Mouse (Mus musculus): ENCODE data around the gene Ppm1f. TPM values are rescaled to one million over a fixed set of nuclear protein-coding genes. Genes with fewer than 3 reads are reported as not detected.

Ppm1f gene
- polyA plus RNA-seq, 1 experiment from 2014 or later, result 18.6 TPM

- 69% methylated on average over 3 of the region's 3 CpGs for WGBS
- Histone ChIP-seq H3K36me3 (ENCODE audit: control insufficient read depth, insufficient read depth, low read length) (no peaks in the 10 kb centered on the region), H3K27ac (replicated peaks in 1 of 2; ENCODE audit: control insufficient read depth in 1 of 2, insufficient read depth in 1 of 2, low read depth in 2 of 2, low read length in 2 of 2) (no peak overlapping the region), H3K27me3 (ENCODE audit: control insufficient read depth, insufficient read depth, low read length) (no peaks in the 10 kb centered on the region), H3K9ac (ENCODE audit: low read length) (no peak overlapping the region), H3K4me2 (ENCODE audit: low read length) (no peak overlapping the region), H3K4me3 (ENCODE audit: control insufficient read depth in 1 of 2, insufficient read depth in 1 of 2, low read depth in 1 of 2, low read length in 2 of 2) (no peak overlapping the region), H3K4me1 (ENCODE audit: control insufficient read depth in 2 of 2, insufficient read depth in 2 of 2, low read length in 2 of 2) (peaks cover 0 to 4% of the 10 kb centered on the region in 2 experiments; a peak in 3 of 4 replicates), H3K9me3 (ENCODE audit: control insufficient read depth, low read length) (no peaks in the 10 kb centered on the region)
- no peak for ATAC-seq (ENCODE audit: insufficient number of reproducible peaks, insufficient read depth, low FRiP score, low read depth)
Observed at GRCm38 (mm10) chr16:16862288-16862687, 34.0 kb upstream of the Ppm1f start.

DNA sequence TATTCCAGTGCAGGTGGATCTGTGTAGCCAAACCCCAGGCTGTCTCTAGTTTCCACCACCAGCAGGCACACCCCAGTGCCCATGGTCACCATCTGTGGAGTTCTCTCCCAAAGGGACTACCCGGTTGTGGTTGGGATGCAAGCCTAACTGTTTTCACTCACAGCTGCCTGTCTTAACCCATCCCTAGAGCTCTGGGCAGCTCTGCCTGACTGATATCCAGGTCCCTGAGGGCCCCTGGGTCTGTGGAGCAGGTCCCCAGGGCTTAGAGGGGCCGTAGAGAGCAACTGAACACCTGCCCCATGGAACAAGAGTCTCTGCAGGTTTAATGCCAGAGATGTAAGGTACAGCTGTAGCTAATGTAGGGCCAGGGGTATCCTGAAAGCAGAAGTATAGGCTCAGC lies 32.3 kb upstream of the Ppm1f start, which contains the start of gene Igll1:
Igll1 (minus strand) TSS at position 8 of the 400 bp plus-strand sequence.
- Histone ChIP-seq H3K4me2 (ENCODE audit: low read length) (no peak within 1 kb of the TSS), H3K4me3 (ENCODE audit: control insufficient read depth in 1 of 2, insufficient read depth in 1 of 2, low read depth in 1 of 2, low read length in 2 of 2) (no peak within 1 kb of the TSS), H3K27me3 (ENCODE audit: control insufficient read depth, insufficient read depth, low read length) (no peaks in the 10 kb centered on the region), H3K4me1 (ENCODE audit: control insufficient read depth in 2 of 2, insufficient read depth in 2 of 2, low read length in 2 of 2) (peaks cover 0 to 4% of the 10 kb centered on the region in 2 experiments; a peak in 3 of 4 replicates), H3K9me3 (ENCODE audit: control insufficient read depth, low read length) (no peaks in the 10 kb centered on the region), H3K9ac (ENCODE audit: low read length) (no peak within 1 kb of the TSS), H3K36me3 (ENCODE audit: control insufficient read depth, insufficient read depth, low read length) (no peaks in the 10 kb centered on the region), H3K27ac (replicated peaks in 1 of 2; ENCODE audit: control insufficient read depth in 1 of 2, insufficient read depth in 1 of 2, low read depth in 2 of 2, low read length in 2 of 2) (no peak within 1 kb of the TSS)
- ATAC-seq (ENCODE audit: insufficient number of reproducible peaks, insufficient read depth, low FRiP score, low read depth), result no peak
- WGBS, result 65% methylated on average over 2 of the region's 2 CpGs

DNA sequence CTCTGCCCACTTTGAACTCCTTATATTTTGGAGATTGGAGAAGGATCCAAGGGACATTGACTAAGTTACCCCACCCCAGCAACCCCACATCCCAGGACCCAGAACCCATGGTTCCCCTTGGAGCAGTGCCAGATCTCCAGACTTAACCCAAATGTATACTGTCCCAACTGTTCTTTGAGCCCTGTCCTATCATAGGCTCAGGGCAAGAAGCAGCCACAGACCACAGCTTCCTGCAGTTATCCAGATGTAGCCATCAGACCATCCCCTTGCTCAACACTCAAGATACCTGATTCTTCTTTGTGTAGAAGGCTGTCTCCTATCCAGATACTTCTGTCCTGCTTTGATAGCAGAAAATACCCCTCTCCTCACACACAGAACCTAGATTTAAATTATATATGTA lies 31.1 kb upstream of the Ppm1f start:
- H3K4me3 ChIP-seq (ENCODE audit: control insufficient read depth in 1 of 2, insufficient read depth in 1 of 2, low read depth in 1 of 2, low read length in 2 of 2), result no peak overlapping the region
- peaks cover 0 to 4% of the 10 kb centered on the region in 2 experiments; a peak in 3 of 4 replicates for H3K4me1 ChIP-seq (ENCODE audit: control insufficient read depth in 2 of 2, insufficient read depth in 2 of 2, low read length in 2 of 2)
- H3K27ac ChIP-seq (replicated peaks in 1 of 2; ENCODE audit: control insufficient read depth in 1 of 2, insufficient read depth in 1 of 2, low read depth in 2 of 2, low read length in 2 of 2), result no peak overlapping the region
- no peak overlapping the region for H3K9ac ChIP-seq (ENCODE audit: low read length)
- H3K9me3 ChIP-seq (ENCODE audit: control insufficient read depth, low read length), result no peaks in the 10 kb centered on the region
- ATAC-seq (ENCODE audit: insufficient number of reproducible peaks, insufficient read depth, low FRiP score, low read depth), result no peak
- no peak overlapping the region for H3K4me2 ChIP-seq (ENCODE audit: low read length)
- H3K36me3 ChIP-seq (ENCODE audit: control insufficient read depth, insufficient read depth, low read length), result no peaks in the 10 kb centered on the region
- H3K27me3 ChIP-seq (ENCODE audit: control insufficient read depth, insufficient read depth, low read length), result no peaks in the 10 kb centered on the region

DNA sequence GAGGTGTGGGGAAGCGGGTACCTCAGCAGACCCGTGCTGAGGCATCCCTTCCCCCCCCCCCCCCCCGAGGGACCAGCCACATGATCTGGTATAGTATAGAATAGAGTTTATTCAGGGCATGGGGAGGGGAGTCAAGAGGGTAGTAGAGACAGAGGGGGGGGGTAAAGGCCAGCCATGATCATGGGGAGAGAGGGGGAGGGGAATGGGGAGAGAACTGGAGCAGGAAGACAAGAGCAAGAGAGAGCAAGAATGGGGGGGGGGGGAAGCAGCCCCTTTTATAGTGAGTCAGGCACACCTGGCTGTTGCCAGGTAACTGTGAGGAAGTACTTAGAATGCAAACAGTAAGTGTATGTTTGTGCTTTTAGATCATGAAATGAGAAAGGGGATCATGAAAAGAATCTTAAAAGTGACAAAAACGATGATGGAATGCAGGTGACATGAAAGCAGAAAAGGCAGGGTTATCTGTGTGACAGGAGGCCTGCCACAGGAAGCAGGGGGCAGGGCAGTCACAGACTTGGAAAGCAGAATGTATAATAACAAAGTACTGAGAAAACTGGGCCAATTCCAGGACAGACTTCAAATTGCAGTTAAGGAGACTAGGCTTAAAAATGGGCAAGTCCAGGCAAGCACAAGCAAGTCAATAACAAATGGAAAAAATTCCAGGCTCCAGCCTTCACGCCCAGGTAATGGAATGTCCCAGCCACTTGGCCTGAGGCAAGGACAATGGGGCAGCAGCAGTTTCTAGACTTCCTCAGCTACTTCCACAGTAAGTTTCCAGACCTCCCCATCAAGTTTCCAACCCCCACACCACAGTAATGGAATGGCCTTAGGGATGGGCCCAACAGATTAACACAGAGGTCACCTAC lies 30.3 kb upstream of the Ppm1f start:
- Histone ChIP-seq H3K9me3 (ENCODE audit: control insufficient read depth, low read length) (no peaks in the 10 kb centered on the region), H3K4me1 (ENCODE audit: control insufficient read depth in 2 of 2, insufficient read depth in 2 of 2, low read length in 2 of 2) (peaks cover 0 to 4% of the 10 kb centered on the region in 2 experiments; a peak in 3 of 4 replicates), H3K9ac (ENCODE audit: low read length) (no peak overlapping the region), H3K4me2 (ENCODE audit: low read length) (no peak overlapping the region), H3K27ac (replicated peaks in 1 of 2; ENCODE audit: control insufficient read depth in 1 of 2, insufficient read depth in 1 of 2, low read depth in 2 of 2, low read length in 2 of 2) (peak overlapping the region; percentile 14 to 41; a peak in 2 of 4 replicates), H3K36me3 (ENCODE audit: control insufficient read depth, insufficient read depth, low read length) (no peaks in the 10 kb centered on the region), H3K4me3 (ENCODE audit: control insufficient read depth in 1 of 2, insufficient read depth in 1 of 2, low read depth in 1 of 2, low read length in 2 of 2) (no peak overlapping the region), H3K27me3 (ENCODE audit: control insufficient read depth, insufficient read depth, low read length) (no peaks in the 10 kb centered on the region)
- no peak for ATAC-seq (ENCODE audit: insufficient number of reproducible peaks, insufficient read depth, low FRiP score, low read depth)
- 45% methylated on average over 4 of the region's 5 CpGs for WGBS

DNA sequence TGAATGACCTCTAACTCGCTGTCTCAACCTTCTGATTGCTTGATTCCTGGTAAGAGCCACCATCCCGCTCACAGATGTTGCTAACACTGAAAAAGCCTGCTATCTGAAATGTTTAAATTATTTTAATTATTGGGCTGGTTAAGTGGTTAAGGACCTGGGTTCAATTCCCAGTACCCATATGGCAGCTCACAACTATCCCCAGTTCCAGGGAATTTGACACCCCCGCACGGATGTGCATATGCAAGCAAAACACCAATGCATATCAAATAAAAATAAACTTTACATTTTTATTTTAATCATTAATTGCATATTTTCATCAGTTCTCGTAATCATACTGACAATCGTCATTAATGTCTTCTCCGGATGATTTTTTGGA lies 26.0 kb upstream of the Ppm1f start:
- Histone ChIP-seq H3K27ac (replicated peaks in 1 of 2; ENCODE audit: control insufficient read depth in 1 of 2, insufficient read depth in 1 of 2, low read depth in 2 of 2, low read length in 2 of 2) (peak overlapping the region; percentile 39 to 96), H3K9ac (ENCODE audit: low read length) (peak overlapping the region; percentile 85), H3K4me1 (ENCODE audit: control insufficient read depth in 2 of 2, insufficient read depth in 2 of 2, low read length in 2 of 2) (peaks cover 0 to 13% of the 10 kb centered on the region in 2 experiments; a peak in 3 of 4 replicates), H3K4me3 (ENCODE audit: control insufficient read depth in 1 of 2, insufficient read depth in 1 of 2, low read depth in 1 of 2, low read length in 2 of 2) (peak overlapping the region; percentile 75 to 100), H3K9me3 (ENCODE audit: control insufficient read depth, low read length) (no peaks in the 10 kb centered on the region), H3K4me2 (ENCODE audit: low read length) (peak overlapping the region; percentile 81), H3K36me3 (ENCODE audit: control insufficient read depth, insufficient read depth, low read length) (peaks cover 7% of the 10 kb centered on the region), H3K27me3 (ENCODE audit: control insufficient read depth, insufficient read depth, low read length) (no peaks in the 10 kb centered on the region)
- ATAC-seq (ENCODE audit: insufficient number of reproducible peaks, insufficient read depth, low FRiP score, low read depth), result no peak
- 40% methylated on average over 7 of the region's 7 CpGs for WGBS

- no peaks in the 10 kb centered on the region for H3K27me3 ChIP-seq (ENCODE audit: control insufficient read depth, insufficient read depth, low read length)
- peak; percentile 95 for ATAC-seq (ENCODE audit: insufficient number of reproducible peaks, insufficient read depth, low FRiP score, low read depth)
- H3K4me2 ChIP-seq (ENCODE audit: low read length), result peak within 1 kb of the TSS; percentile 81
- H3K27ac ChIP-seq (replicated peaks in 1 of 2; ENCODE audit: control insufficient read depth in 1 of 2, insufficient read depth in 1 of 2, low read depth in 2 of 2, low read length in 2 of 2), result peak within 1 kb of the TSS; percentile 96 to 99
- H3K4me3 ChIP-seq (ENCODE audit: control insufficient read depth in 1 of 2, insufficient read depth in 1 of 2, low read depth in 1 of 2, low read length in 2 of 2), result peak within 1 kb of the TSS; percentile 75 to 100
- peak within 1 kb of the TSS; percentile 85 for H3K9ac ChIP-seq (ENCODE audit: low read length)
- H3K4me1 ChIP-seq (ENCODE audit: control insufficient read depth in 2 of 2, insufficient read depth in 2 of 2, low read length in 2 of 2), result peaks cover 0 to 13% of the 10 kb centered on the region in 2 experiments; a peak in 3 of 4 replicates
- under 1% methylated on average over 49 of the region's 49 CpGs for WGBS
- H3K9me3 ChIP-seq (ENCODE audit: control insufficient read depth, low read length), result no peaks in the 10 kb centered on the region
- peaks cover 10% of the 10 kb centered on the region for H3K36me3 ChIP-seq (ENCODE audit: control insufficient read depth, insufficient read depth, low read length)
Observed at GRCm38 (mm10) chr16:16870617-16871331, 25.5 kb upstream of the Ppm1f start, which contains the start of the genes Top3b and Vpreb1. Gene Top3b (plus strand): TSS chr16:16870736. Gene Vpreb1 (minus strand): TSS chr16:16870843.

GRCm38 (mm10) chr16:16879025-16879424 lies 17.2 kb upstream of the Ppm1f start:
- Histone ChIP-seq H3K9ac (ENCODE audit: low read length) (no peak overlapping the region), H3K4me1 (ENCODE audit: control insufficient read depth in 2 of 2, insufficient read depth in 2 of 2, low read length in 2 of 2) (no peaks in the 10 kb centered on the region), H3K27me3 (ENCODE audit: control insufficient read depth, insufficient read depth, low read length) (no peaks in the 10 kb centered on the region), H3K27ac (replicated peaks in 1 of 2; ENCODE audit: control insufficient read depth in 1 of 2, insufficient read depth in 1 of 2, low read depth in 2 of 2, low read length in 2 of 2) (no peak overlapping the region), H3K36me3 (ENCODE audit: control insufficient read depth, insufficient read depth, low read length) (peaks cover 83% of the 10 kb centered on the region), H3K4me3 (ENCODE audit: control insufficient read depth in 1 of 2, insufficient read depth in 1 of 2, low read depth in 1 of 2, low read length in 2 of 2) (no peak overlapping the region), H3K9me3 (ENCODE audit: control insufficient read depth, low read length) (no peaks in the 10 kb centered on the region), H3K4me2 (ENCODE audit: low read length) (no peak overlapping the region)
- WGBS, result 84% methylated on average over 5 of the region's 5 CpGs
- ATAC-seq (ENCODE audit: insufficient number of reproducible peaks, insufficient read depth, low FRiP score, low read depth), result no peak

Data from heart, embryonic 14.5 days (tissue).